Mouse (Mus musculus): ENCODE data around the gene Pla2g3.

Pla2g3 gene

GRCm38 (mm10) chr11:3519756-3520398 is 31.8 kb downstream of the Pla2g3 start:
- no peak for DNase-seq (ENCODE audit: low spot score in 2 of 2)

- DNase-seq (ENCODE audit: low spot score in 2 of 2): no peak
Observed at GRCm38 (mm10) chr11:3520919-3521318, 32.8 kb downstream of the Pla2g3 start.

GRCm38 (mm10) chr11:3521339-3522224 is 33.5 kb downstream of the Pla2g3 start:
- DNase-seq (ENCODE audit: low spot score in 2 of 2): no peak

GRCm38 (mm10) chr11:3522285-3523000 is 34.4 kb downstream of the Pla2g3 start:
- no peak for DNase-seq (ENCODE audit: low spot score in 2 of 2)

GRCm38 (mm10) chr11:3523840-3524582 is 35.9 kb downstream of the Pla2g3 start:
- DNase-seq (ENCODE audit: low spot score in 2 of 2): no peak

GRCm38 (mm10) chr11:3525560-3525959 is 37.5 kb downstream of the Pla2g3 start:
- DNase-seq (ENCODE audit: low spot score in 2 of 2): no peak

- no peak for DNase-seq (ENCODE audit: low spot score in 2 of 2)
Observed at GRCm38 (mm10) chr11:3526207-3526606, 38.1 kb downstream of the Pla2g3 start.

GRCm38 (mm10) chr11:3526979-3527738 is 39.1 kb downstream of the Pla2g3 start:
- no peak for DNase-seq (ENCODE audit: low spot score in 2 of 2)

GRCm38 (mm10) chr11:3527766-3528165 is 39.7 kb downstream of the Pla2g3 start:
- DNase-seq (ENCODE audit: low spot score in 2 of 2): no peak

- no peak for DNase-seq (ENCODE audit: low spot score in 2 of 2)
Observed at GRCm38 (mm10) chr11:3528208-3528607, 40.1 kb downstream of the Pla2g3 start.

- no peak for DNase-seq (ENCODE audit: low spot score in 2 of 2)
Observed at GRCm38 (mm10) chr11:3529476-3530252, 41.6 kb downstream of the Pla2g3 start.

GRCm38 (mm10) chr11:3530731-3531130 is 42.6 kb downstream of the Pla2g3 start:
- DNase-seq (ENCODE audit: low spot score in 2 of 2): no peak

- DNase-seq (ENCODE audit: low spot score in 2 of 2): no peak
Observed at GRCm38 (mm10) chr11:3531634-3532033, 43.5 kb downstream of the Pla2g3 start.

GRCm38 (mm10) chr11:3532101-3532931 is 44.2 kb downstream of the Pla2g3 start:
- no peak for DNase-seq (ENCODE audit: low spot score in 2 of 2)

GRCm38 (mm10) chr11:3533406-3533932 is 45.4 kb downstream of the Pla2g3 start:
- DNase-seq (ENCODE audit: low spot score in 2 of 2): no peak

- no peak for DNase-seq (ENCODE audit: low spot score in 2 of 2)
Observed at GRCm38 (mm10) chr11:3534956-3535355, 46.9 kb downstream of the Pla2g3 start.

GRCm38 (mm10) chr11:3535406-3535986 is 47.4 kb downstream of the Pla2g3 start:
- peak; percentile 88 to 89 for DNase-seq (ENCODE audit: low spot score in 2 of 2)

GRCm38 (mm10) chr11:3536082-3536481 is 48.0 kb downstream of the Pla2g3 start:
- no peak for DNase-seq (ENCODE audit: low spot score in 2 of 2)
